Mouse (Mus musculus) layer of hippocampus, postnatal 36 days (tissue): Measurements from ENCODE around the gene Mtmr12. TPM values are rescaled to one million over a fixed set of nuclear protein-coding genes. Genes with fewer than 3 reads are reported as not detected.

ENCODE experiments used
- DNase-seq, 2 experiments: peaks; one replicate each; pipeline ENCODE4 v3.0.0; 2022
- microRNA-seq, 2 experiments: library from miRNA; unstranded; fragments of <30 nt; microRNA quantifications; one replicate each; pipeline ENCODE4 v1.2.0; 2021
- total RNA-seq, 2 experiments: library from RNA; stranded (reverse); gene quantifications; 2 replicates each; pipeline ENCODE4 v1.2.3; 2021

Mtmr12 gene
- total RNA-seq, 2 experiments from 2014 or later: 55.4 to 58.1 TPM

DNA sequence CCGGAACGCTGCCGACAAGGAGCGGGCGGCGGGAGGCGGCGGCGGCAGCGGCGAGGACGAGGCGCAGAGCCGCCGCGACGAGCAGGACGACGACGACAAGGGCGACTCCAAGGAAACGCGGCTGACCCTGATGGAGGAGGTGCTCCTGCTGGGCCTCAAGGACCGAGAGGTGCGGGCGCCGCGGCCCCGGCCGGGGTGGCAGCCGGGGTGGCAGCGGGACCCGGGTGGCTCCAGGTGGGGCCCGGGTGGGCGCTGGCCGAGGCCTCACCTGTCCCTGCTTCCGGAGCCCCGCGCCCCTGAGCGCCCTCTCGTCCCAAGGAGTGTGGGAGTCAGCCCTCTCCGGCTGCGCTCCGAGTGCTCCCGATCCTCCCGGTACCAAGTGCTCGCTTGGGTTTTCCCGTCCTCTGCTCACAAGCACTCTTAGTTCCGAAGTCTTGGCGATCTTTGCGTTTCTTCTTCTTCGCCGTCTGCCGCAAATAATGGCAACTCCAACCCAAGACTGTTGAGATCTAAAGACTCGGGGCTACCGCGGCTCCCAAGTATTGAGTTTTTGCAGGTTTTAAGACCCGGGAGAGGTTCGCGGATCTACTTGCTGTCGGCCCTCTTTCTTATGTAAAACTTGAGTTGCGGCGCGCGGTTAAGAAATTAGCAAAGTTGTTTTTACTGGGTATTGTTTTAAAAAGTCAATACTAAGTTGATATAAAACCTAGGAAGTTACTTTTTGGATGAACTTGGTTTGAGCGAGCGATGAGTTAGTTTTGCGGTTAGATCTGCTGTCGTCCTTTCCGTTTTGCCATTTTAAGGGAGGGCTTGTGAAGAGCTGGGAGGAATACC, 117.2 kb downstream of the Mtmr12 start, which contains the start of gene 1810049J17Rik:
1810049J17Rik (minus strand) TSS at position 112 of the 834 bp plus-strand sequence.
- peak; percentile 33 to 35 for DNase-seq

GRCm38 (mm10) chr15:12322676-12323402, 118.0 kb downstream of the Mtmr12 start:
- no peak for DNase-seq

Small RNA genes lying within 50 kb of the gene (microRNA-seq; reads per million reads assigned to microRNA genes)
- gene Mir1898: 0 reads per million in 2 experiments

Other genes with a start within 250 kb of the Mtmr12 start
- 100 to 1,000 TPM; 283 to 353 TPM for gene Sub1, start 208.0 kb upstream of the Mtmr12 start, total RNA-seq
- 100 to 1,000 TPM; 347 to 362 TPM for gene Zfr, start 87.2 kb upstream of the Mtmr12 start, total RNA-seq
- gene Golph3, start 116.4 kb downstream of the Mtmr12 start, total RNA-seq: 10 to 100 TPM; 92.1 to 99.2 TPM
- gene 1810049J17Rik, start 116.9 kb downstream of the Mtmr12 start, total RNA-seq: 1 to 10 TPM in 1 of 2 experiments, not detected in 1; 2.0 TPM